Mouse (Mus musculus): ENCODE data around the gene Gm266. TPM values are rescaled to one million over a fixed set of nuclear protein-coding genes. Genes with fewer than 3 reads are reported as not detected.

Gm266 gene
- total and polyA plus RNA-seq, 3 experiments, result not detected

- no peak for TF ChIP-seq MAZ (IDR thresholded peaks at IDR 0.05; ENCODE audit: low read depth, low read length)
- no peak for TF ChIP-seq TBP (conservative IDR thresholded peaks at IDR 0.05; ENCODE audit: low read depth, low read length)
- peak in 1 of 2 experiments; percentile 23; a peak in 1 of 4 replicates for TF ChIP-seq CTCF (conservative IDR thresholded peaks at IDR 0.05 in 1 of 2, IDR thresholded peaks at IDR 0.05 in 1 of 2; ENCODE audit: low read depth in 2 of 2, low read length in 2 of 2)
- no peak for TF ChIP-seq ZNF384 (IDR thresholded peaks at IDR 0.05; ENCODE audit: low read depth, low read length)
- Histone ChIP-seq H3K79me2 (replicated peaks; ENCODE audit: control insufficient read depth, extremely low read depth, insufficient read depth, poor library complexity, severe bottlenecking) (no peaks in the 10 kb centered on the region), H3K27ac (ENCODE audit: insufficient read depth, low read depth) (no peak overlapping the region), H3K27me3 (replicated peaks) (no peaks in the 10 kb centered on the region), H3K9me3 (replicated peaks; ENCODE audit: low read length) (peaks cover 10% of the 10 kb centered on the region), H3K9ac (ENCODE audit: insufficient read depth, low read depth) (no peak overlapping the region), H3K4me1 (ENCODE audit: control insufficient read depth in 1 of 2, insufficient read depth in 2 of 2) (peaks cover 9 to 21% of the 10 kb centered on the region in 2 experiments), H3K4me2 (ENCODE audit: insufficient read depth, low read depth, poor library complexity, severe bottlenecking) (no peak overlapping the region), H3K4me3 (replicated peaks in 1 of 3; ENCODE audit: low read depth in 2 of 3, low read length in 2 of 3, poor library complexity in 1 of 3) (no peak overlapping the region), H3K36me3 (replicated peaks in 1 of 2; ENCODE audit: control insufficient read depth in 1 of 2, insufficient read depth in 1 of 2, low read length in 1 of 2) (no peaks in the 10 kb centered on the region)
- DNase-seq (ENCODE audit: extremely low read depth), result no peak
- dilution Hi-C loops (cut with MboI; ENCODE audit: extremely low pct_ligation_motif_present, extremely low pct_unique_long_range_greater_than_20kb, low sequenced_read_pairs), result no loop called here
- in situ Hi-C loops (cut with MboI; ENCODE audit: low pct_ligation_motif_present, low pct_unique_long_range_greater_than_20kb, low sequenced_read_pairs), result no loop called here
These were observed 10.6 kb downstream of the Gm266 start for GRCm38 (mm10) chr12:111474893-111475643.

GRCm38 (mm10) chr12:111474384-111474783 lies 11.2 kb downstream of the Gm266 start:
- no peaks in the 10 kb centered on the region for H3K27me3 ChIP-seq (replicated peaks)
- peaks cover 10% of the 10 kb centered on the region for H3K9me3 ChIP-seq (replicated peaks; ENCODE audit: low read length)
- TF ChIP-seq MAZ (IDR thresholded peaks at IDR 0.05; ENCODE audit: low read depth, low read length) (no peak), RCOR1 (conservative IDR thresholded peaks at IDR 0.05; ENCODE audit: low read depth, low read length) (no peak), IRF4 (IDR thresholded peaks at IDR 0.05; ENCODE audit: low read depth, low read length) (no peak), POLR2A (IDR thresholded peaks at IDR 0.05; ENCODE audit: low read depth, low read length) (no peak), JUND (conservative IDR thresholded peaks at IDR 0.05; ENCODE audit: low read depth, low read length) (no peak), USF2 (conservative IDR thresholded peaks at IDR 0.05; ENCODE audit: low read depth, low read length) (no peak), ZNF384 (IDR thresholded peaks at IDR 0.05; ENCODE audit: low read depth, low read length) (no peak), SIN3A (IDR thresholded peaks at IDR 0.05; ENCODE audit: low read length) (no peak), PAX5 (IDR thresholded peaks at IDR 0.05; ENCODE audit: low read length) (no peak), ETS1 (conservative IDR thresholded peaks at IDR 0.05; ENCODE audit: low read depth, low read length) (no peak), CHD1 (IDR thresholded peaks at IDR 0.05; ENCODE audit: low read depth, low read length) (no peak), MAFK (IDR thresholded peaks at IDR 0.05; ENCODE audit: insufficient replicate concordance, low read length) (no peak), E2F4 (IDR thresholded peaks at IDR 0.05; ENCODE audit: insufficient replicate concordance, low read depth, low read length) (no peak), MXI1 (IDR thresholded peaks at IDR 0.05; ENCODE audit: low read depth, low read length) (no peak), MEF2A (IDR thresholded peaks at IDR 0.05; ENCODE audit: borderline replicate concordance, low read depth, low read length) (no peak), POLR2AphosphoS2 (IDR thresholded peaks at IDR 0.05; ENCODE audit: low read depth, low read length) (no peak), ZKSCAN1 (IDR thresholded peaks at IDR 0.05; ENCODE audit: borderline replicate concordance, low read depth, low read length) (no peak), MAX (IDR thresholded peaks at IDR 0.05; ENCODE audit: low read length) (no peak), JUN (IDR thresholded peaks at IDR 0.05; ENCODE audit: insufficient read depth, low read depth, low read length) (no peak), KAT2A (IDR thresholded peaks at IDR 0.05; ENCODE audit: insufficient replicate concordance, low read length) (no peak)
- dilution Hi-C loops (cut with MboI; ENCODE audit: extremely low pct_ligation_motif_present, extremely low pct_unique_long_range_greater_than_20kb, low sequenced_read_pairs) (no loop called here), in situ Hi-C loops (cut with MboI; ENCODE audit: low pct_ligation_motif_present, low pct_unique_long_range_greater_than_20kb, low sequenced_read_pairs) (no loop called here)
- H3K4me3 ChIP-seq (replicated peaks in 1 of 3; ENCODE audit: low read depth in 2 of 3, low read length in 2 of 3, poor library complexity in 1 of 3), result no peak overlapping the region
- H3K27ac ChIP-seq (ENCODE audit: insufficient read depth, low read depth), result no peak overlapping the region
- no peaks in the 10 kb centered on the region for H3K36me3 ChIP-seq (replicated peaks in 1 of 2; ENCODE audit: control insufficient read depth in 1 of 2, insufficient read depth in 1 of 2, low read length in 1 of 2)
- no peak for DNase-seq (ENCODE audit: extremely low read depth)
- no peak overlapping the region for H3K4me2 ChIP-seq (ENCODE audit: insufficient read depth, low read depth, poor library complexity, severe bottlenecking)
- no peaks in the 10 kb centered on the region for H3K79me2 ChIP-seq (replicated peaks; ENCODE audit: control insufficient read depth, extremely low read depth, insufficient read depth, poor library complexity, severe bottlenecking)
- no peak overlapping the region for H3K9ac ChIP-seq (ENCODE audit: insufficient read depth, low read depth)
- peaks cover 9 to 21% of the 10 kb centered on the region in 2 experiments for H3K4me1 ChIP-seq (ENCODE audit: control insufficient read depth in 1 of 2, insufficient read depth in 2 of 2)
